Mouse (Mus musculus) urinary bladder, postnatal 36 days (tissue): Measurements from ENCODE around the gene Trip10.
"Not testable (repeated sequence)": the region's sequence is repeated elsewhere in the genome, so short reads cannot be mapped to it uniquely, and the experiment has no call there.

ENCODE experiments used
- DNase-seq, 2 experiments: peaks; one replicate each; pipeline ENCODE4 v3.0.0; 2022; ENCODE audit warnings: low spot score in 2 of 2, mixed read lengths in 1 of 2

The Trip10 gene

GRCm38 (mm10) chr17:57264164-57264563 lies 14.9 kb downstream of the Trip10 start:
- DNase-seq: no peak

GRCm38 (mm10) chr17:57264972-57265945 lies 16.0 kb downstream of the Trip10 start:
- peak; percentile 82 to 89 for DNase-seq

- peak in 1 of 2 experiments; percentile 56 for DNase-seq
Observed at GRCm38 (mm10) chr17:57267556-57268126, 18.4 kb downstream of the Trip10 start.

- no peak for DNase-seq
Observed at GRCm38 (mm10) chr17:57271301-57271700, 22.0 kb downstream of the Trip10 start.

- DNase-seq: no peak
Observed at GRCm38 (mm10) chr17:57273846-57274245, 24.6 kb downstream of the Trip10 start.

- no peak for DNase-seq
Observed at GRCm38 (mm10) chr17:57274686-57275085, 25.4 kb downstream of the Trip10 start.

- peak; percentile 93 to 94 for DNase-seq
Observed at GRCm38 (mm10) chr17:57275111-57275996, 26.1 kb downstream of the Trip10 start.

- DNase-seq: no peak
Observed at GRCm38 (mm10) chr17:57275997-57276351, 26.7 kb downstream of the Trip10 start.

- DNase-seq: peak; percentile 72 to 74
Observed at GRCm38 (mm10) chr17:57276634-57277121, 27.4 kb downstream of the Trip10 start.

GRCm38 (mm10) chr17:57277598-57278261 lies 28.5 kb downstream of the Trip10 start:
- DNase-seq: not testable (repeated sequence)

GRCm38 (mm10) chr17:57278537-57278936 lies 29.3 kb downstream of the Trip10 start:
- no peak for DNase-seq

- DNase-seq: no peak
Observed at GRCm38 (mm10) chr17:57278943-57279590, 29.8 kb downstream of the Trip10 start, which contains the start of gene Vav1. Vav1 (plus strand) TSS chr17:57279100.

- DNase-seq: no peak
Observed at GRCm38 (mm10) chr17:57279591-57280224, 30.5 kb downstream of the Trip10 start.

- DNase-seq: no peak
Observed at GRCm38 (mm10) chr17:57280411-57280810, 31.2 kb downstream of the Trip10 start.

GRCm38 (mm10) chr17:57283906-57284305 lies 34.7 kb downstream of the Trip10 start:
- no peak for DNase-seq

GRCm38 (mm10) chr17:57285077-57285476 lies 35.8 kb downstream of the Trip10 start:
- DNase-seq: no peak

GRCm38 (mm10) chr17:57286718-57287355 lies 37.6 kb downstream of the Trip10 start:
- DNase-seq: no peak

GRCm38 (mm10) chr17:57289252-57289651 lies 40.0 kb downstream of the Trip10 start:
- DNase-seq: no peak

- no peak for DNase-seq
Observed at GRCm38 (mm10) chr17:57290001-57290670, 40.9 kb downstream of the Trip10 start.
